Mouse (Mus musculus) lung, embryonic 15.5 days (tissue): ENCODE measurements at regions not wholly inside any gene's neighbourhood (a gene's known extent, or its start where the extent isn't known, plus 50 kb on each side); places are given as distances from the start of the nearest gene placed in this dataset.

Source experiments
- ATAC-seq: fragments of 200-750 bp; cut with Nextera tagmentation; 2 replicates; pipeline ENCODE4 v1.8.0; 2017; ENCODE audit warnings: moderate number of reproducible peaks, borderline replicate concordance; ENCODE audit not compliant: low FRiP score, low TSS enrichment; ENCODE audit errors: extremely low read depth
- H3K27ac ChIP-seq: fragments of 300-500 bp; sonication (generic); 2 replicates; pipeline ENCODE4 v1.5.1; 2015; ENCODE audit warnings: moderate library complexity, mild to moderate bottlenecking, inconsistent platforms
- H3K27me3 ChIP-seq: fragments of 300-500 bp; sonication (generic); 2 replicates; pipeline ENCODE4 v1.6.1; 2015; ENCODE audit warnings: inconsistent platforms
- H3K36me3 ChIP-seq: fragments of 300-500 bp; sonication (generic); 2 replicates; pipeline ENCODE4 v1.6.1; 2015; ENCODE audit warnings: inconsistent platforms
- H3K4me1 ChIP-seq: fragments of 300-500 bp; sonication (generic); 2 replicates; pipeline ENCODE4 v1.6.1; 2015; ENCODE audit warnings: inconsistent platforms
- H3K4me2 ChIP-seq: fragments of 300-500 bp; sonication (generic); 2 replicates; pipeline ENCODE4 v1.6.1; 2015; ENCODE audit warnings: inconsistent platforms, mild to moderate bottlenecking, moderate library complexity
- H3K4me3 ChIP-seq: fragments of 300-500 bp; sonication (generic); 2 replicates; pipeline ENCODE4 v1.5.1; 2015; ENCODE audit warnings: mild to moderate bottlenecking, inconsistent platforms
- H3K9ac ChIP-seq: fragments of 300-500 bp; sonication (generic); 2 replicates; pipeline ENCODE4 v1.6.1; 2015; ENCODE audit warnings: inconsistent platforms
- H3K9me3 ChIP-seq: fragments of 300-500 bp; sonication (generic); 2 replicates; pipeline ENCODE4 v1.6.1; 2016; ENCODE audit warnings: inconsistent platforms
- WGBS: fragments of 180-500 bp; shearing (Covaris S2); methylation state at CpG from one replicate; pipeline ENCODE4 v1.1.7; 2015; 5-methylcytosine and 5-hydroxymethylcytosine counted together

GRCm38 (mm10) chr15:93681602-93682001 is 85.9 kb upstream of the Prickle1 start:
- Histone ChIP-seq H3K9ac (no peak overlapping the region), H3K4me3 (no peak overlapping the region), H3K27ac (no peak overlapping the region), H3K4me1 (peaks cover 6% of the 10 kb centered on the region), H3K36me3 (no peaks in the 10 kb centered on the region), H3K9me3 (no peaks in the 10 kb centered on the region), H3K27me3 (no peaks in the 10 kb centered on the region), H3K4me2 (no peak overlapping the region)
- WGBS = 61% methylated on average over 4 of the region's 4 CpGs
- no peak for ATAC-seq

- Histone ChIP-seq H3K27me3 (no peaks in the 10 kb centered on the region), H3K4me1 (0 out of 2 replicates have a peak, but pooled peaks cover 5% of the 10 kb centered on the region), H3K4me3 (no peak overlapping the region), H3K9me3 (no peaks in the 10 kb centered on the region), H3K36me3 (no peaks in the 10 kb centered on the region), H3K27ac (no peak overlapping the region), H3K4me2 (no peak overlapping the region), H3K9ac (no peak overlapping the region)
- WGBS = 85% methylated on average over 6 of the region's 6 CpGs
- no peak for ATAC-seq
Observed at GRCm38 (mm10) chr15:93675624-93676023, 79.9 kb upstream of the Prickle1 start.

GRCm38 (mm10) chr15:93673976-93674375 is 78.3 kb upstream of the Prickle1 start:
- no peak overlapping the region for H3K4me2 ChIP-seq
- WGBS = 34% methylated on average over 10 of the region's 10 CpGs
- no peak overlapping the region for H3K9ac ChIP-seq

DNA sequence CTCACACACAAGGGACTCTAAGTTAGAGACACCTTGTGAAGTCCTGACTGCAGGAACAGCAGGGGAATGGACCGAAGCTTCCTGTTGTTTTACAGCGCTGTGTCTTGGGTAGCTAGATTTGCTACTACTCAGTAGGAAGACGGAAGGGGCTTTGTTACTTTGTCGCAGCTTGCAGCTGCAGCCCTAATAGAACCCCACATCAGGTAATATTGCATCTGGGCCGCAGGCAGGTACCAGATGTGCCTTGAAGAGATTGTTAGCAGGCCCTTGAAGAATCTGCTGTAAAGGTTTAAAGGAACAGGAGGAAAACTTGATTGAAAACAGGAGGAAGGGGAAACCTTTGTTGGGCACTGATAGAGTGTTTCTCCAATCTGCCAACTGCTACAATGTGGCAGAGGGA is 68.2 kb upstream of the Prickle1 start:
- H3K4me2 ChIP-seq = no peak overlapping the region
- no peak overlapping the region for H3K27ac ChIP-seq
- H3K27me3 ChIP-seq = no peaks in the 10 kb centered on the region
- no peaks in the 10 kb centered on the region for H3K9me3 ChIP-seq
- 63% methylated on average over 5 of the region's 5 CpGs for WGBS
- H3K9ac ChIP-seq = no peak overlapping the region
- ATAC-seq = no peak
- H3K36me3 ChIP-seq = no peaks in the 10 kb centered on the region
- H3K4me1 ChIP-seq = no peaks in the 10 kb centered on the region
- no peak overlapping the region for H3K4me3 ChIP-seq

More at GRCm38 (mm10) chr15:93673976-93674375, 78.3 kb upstream of the Prickle1 start:
- H3K36me3 ChIP-seq = no peaks in the 10 kb centered on the region
- H3K4me1 ChIP-seq = 0 out of 2 replicates have a peak, but pooled peaks cover 5% of the 10 kb centered on the region
- H3K27ac ChIP-seq = no peak overlapping the region
- H3K9me3 ChIP-seq = no peaks in the 10 kb centered on the region
- H3K27me3 ChIP-seq = no peaks in the 10 kb centered on the region
- no peak for ATAC-seq
- H3K4me3 ChIP-seq = no peak overlapping the region

GRCm38 (mm10) chr15:93662601-93663000 is 66.9 kb upstream of the Prickle1 start:
- WGBS = 96% methylated on average over 1 of the region's 1 CpGs
- Histone ChIP-seq H3K4me1 (no peaks in the 10 kb centered on the region), H3K9me3 (no peaks in the 10 kb centered on the region), H3K4me3 (no peak overlapping the region), H3K27ac (no peak overlapping the region), H3K9ac (no peak overlapping the region), H3K27me3 (no peaks in the 10 kb centered on the region), H3K4me2 (no peak overlapping the region), H3K36me3 (no peaks in the 10 kb centered on the region)
- ATAC-seq = no peak

GRCm38 (mm10) chr15:93661801-93662200 is 66.1 kb upstream of the Prickle1 start:
- no peak for ATAC-seq
- H3K4me1 ChIP-seq = peaks cover 2% of the 10 kb centered on the region; the same call in 1 of the 2 replicates
- H3K36me3 ChIP-seq = no peaks in the 10 kb centered on the region
- no peak overlapping the region for H3K4me3 ChIP-seq
- H3K4me2 ChIP-seq = no peak overlapping the region
- no peak overlapping the region for H3K27ac ChIP-seq
- no peak overlapping the region for H3K9ac ChIP-seq
- no peaks in the 10 kb centered on the region for H3K27me3 ChIP-seq
- H3K9me3 ChIP-seq = no peaks in the 10 kb centered on the region
- WGBS = 90% methylated on average over 2 of the region's 2 CpGs

GRCm38 (mm10) chr15:93660952-93661648 is 65.4 kb upstream of the Prickle1 start:
- Histone ChIP-seq H3K9me3 (no peaks in the 10 kb centered on the region), H3K27me3 (no peaks in the 10 kb centered on the region), H3K4me3 (no peak overlapping the region), H3K4me1 (peaks cover 9% of the 10 kb centered on the region), H3K27ac (no peak overlapping the region), H3K36me3 (no peaks in the 10 kb centered on the region), H3K4me2 (no peak overlapping the region), H3K9ac (no peak overlapping the region)
- 88% methylated on average over 14 of the region's 14 CpGs for WGBS
- no peak for ATAC-seq

GRCm38 (mm10) chr15:93657171-93657570 is 61.5 kb upstream of the Prickle1 start:
- WGBS = 92% methylated on average over 6 of the region's 6 CpGs
- H3K27me3 ChIP-seq = no peaks in the 10 kb centered on the region
- no peak overlapping the region for H3K4me2 ChIP-seq
- no peaks in the 10 kb centered on the region for H3K9me3 ChIP-seq
- ATAC-seq = no peak
- H3K4me3 ChIP-seq = no peak overlapping the region
- no peaks in the 10 kb centered on the region for H3K36me3 ChIP-seq
- no peak overlapping the region for H3K9ac ChIP-seq
- peaks cover 13% of the 10 kb centered on the region for H3K4me1 ChIP-seq
- no peak overlapping the region for H3K27ac ChIP-seq

GRCm38 (mm10) chr15:93656713-93657112 is 61.0 kb upstream of the Prickle1 start:
- Histone ChIP-seq H3K4me2 (no peak overlapping the region), H3K27me3 (no peaks in the 10 kb centered on the region), H3K9me3 (no peaks in the 10 kb centered on the region), H3K4me1 (peaks cover 13% of the 10 kb centered on the region), H3K36me3 (no peaks in the 10 kb centered on the region), H3K9ac (no peak overlapping the region), H3K27ac (no peak overlapping the region), H3K4me3 (no peak overlapping the region)
- no peak for ATAC-seq
- WGBS = 44% methylated on average over 6 of the region's 6 CpGs

DNA sequence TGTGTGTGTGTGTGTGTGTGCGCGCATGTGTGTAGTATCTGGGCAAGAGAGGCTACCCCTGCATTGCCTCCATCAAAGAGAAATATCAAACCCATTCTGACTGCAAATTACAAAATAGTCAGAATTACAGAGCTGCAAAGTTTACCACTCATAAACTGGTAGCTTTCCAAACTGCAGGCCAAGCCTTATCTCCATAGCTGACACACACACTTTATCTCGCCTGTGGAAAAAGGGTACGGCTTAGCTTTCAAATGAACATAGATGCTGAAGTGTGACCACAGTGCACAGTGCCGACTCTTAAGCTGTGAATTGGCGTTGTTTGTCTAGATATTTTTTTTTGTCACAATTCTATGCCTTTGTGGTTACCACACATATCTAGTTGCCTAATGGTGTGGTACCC is 60.1 kb upstream of the Prickle1 start:
- H3K4me3 ChIP-seq = no peak overlapping the region
- H3K27ac ChIP-seq = no peak overlapping the region
- no peaks in the 10 kb centered on the region for H3K9me3 ChIP-seq
- no peak overlapping the region for H3K4me2 ChIP-seq
- ATAC-seq = no peak
- WGBS = 64% methylated on average over 6 of the region's 6 CpGs
- no peaks in the 10 kb centered on the region for H3K27me3 ChIP-seq
- no peaks in the 10 kb centered on the region for H3K36me3 ChIP-seq
- no peak overlapping the region for H3K9ac ChIP-seq
- H3K4me1 ChIP-seq = peaks cover 19% of the 10 kb centered on the region

DNA sequence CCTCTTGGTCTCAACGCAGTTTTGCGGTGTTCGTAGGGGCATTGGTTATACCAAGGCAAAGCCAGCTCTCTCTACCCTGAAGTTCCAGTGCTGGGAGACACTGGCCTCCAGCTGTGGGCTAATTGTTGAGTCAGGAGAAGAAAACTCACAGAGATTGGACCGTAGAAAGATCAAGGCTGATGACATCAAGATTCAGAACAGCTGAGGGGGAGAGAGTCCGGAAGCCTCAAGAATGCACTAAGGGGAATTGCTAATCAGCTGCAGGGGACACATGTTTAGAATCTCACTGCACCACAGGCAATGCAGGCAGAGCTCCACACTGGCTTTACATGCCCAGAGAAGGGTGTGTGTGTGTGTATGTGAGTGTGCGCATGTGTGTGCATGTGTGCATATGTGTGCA is 59.6 kb upstream of the Prickle1 start:
- Histone ChIP-seq H3K27me3 (no peaks in the 10 kb centered on the region), H3K9ac (no peak overlapping the region), H3K4me3 (no peak overlapping the region), H3K4me1 (peaks cover 19% of the 10 kb centered on the region), H3K4me2 (no peak overlapping the region), H3K9me3 (no peaks in the 10 kb centered on the region), H3K27ac (no peak overlapping the region), H3K36me3 (no peaks in the 10 kb centered on the region)
- 86% methylated on average over 6 of the region's 6 CpGs for WGBS
- no peak for ATAC-seq

GRCm38 (mm10) chr15:93653378-93653777 is 57.7 kb upstream of the Prickle1 start:
- no peaks in the 10 kb centered on the region for H3K9me3 ChIP-seq
- no peak overlapping the region for H3K27ac ChIP-seq
- H3K27me3 ChIP-seq = no peaks in the 10 kb centered on the region
- H3K4me3 ChIP-seq = no peak overlapping the region
- no peak overlapping the region for H3K4me2 ChIP-seq
- no peaks in the 10 kb centered on the region for H3K36me3 ChIP-seq
- WGBS = 90% methylated on average over 1 of the region's 1 CpGs
- no peak overlapping the region for H3K9ac ChIP-seq
- peaks cover 19% of the 10 kb centered on the region for H3K4me1 ChIP-seq
- no peak for ATAC-seq
